In genomic region chr10:117676036-117676643, GRCm38 (mm10) we compare ENCODE assay signal across 8 mouse cellular contexts. TPM values are rescaled to one million over a fixed set of nuclear protein-coding genes. Genes with fewer than 3 reads are reported as not detected.
DNase-seq lines count a peak whose midpoint lies in the region; ATAC-seq and TF ChIP-seq lines count a peak whose summit lies in the region.

No protein-coding gene starts in this region.

- WGBS in lung, postnatal 0 days: 42% methylated on average over 19 of the region's 19 CpGs
- WGBS in heart, postnatal 0 days: 22% methylated on average over 19 of the region's 19 CpGs
- 37% methylated on average over 19 of the region's 19 CpGs for WGBS in neural tube, embryonic 13.5 days

- intact Hi-C loops in left cerebral cortex, adult 2 months (cut with DNase I): loop anchor here (5.0 to 10.0 kb wide), 3 partner anchors 239 to 449 kb away; no protein-coding TSS in a partner anchor

- no peak for TF ChIP-seq CTCF in lung, postnatal 0 days (IDR thresholded peaks at IDR 0.05)
- TF ChIP-seq CTCF in heart, postnatal 0 days (IDR thresholded peaks at IDR 0.05; ENCODE audit: low read depth): no peak
- no peak for TF ChIP-seq CTCF in left cerebral cortex, adult 2 months (IDR thresholded peaks at IDR 0.05)

- peak; percentile 13; the same call in 1 of the 2 replicates for ATAC-seq in lung, postnatal 0 days
- no peak for ATAC-seq in heart, postnatal 0 days (ENCODE audit: insufficient read depth, low read depth)
- ATAC-seq in neural tube, embryonic 13.5 days (ENCODE audit: low read depth): peak; percentile 72
- ATAC-seq in megakaryocyte-erythroid progenitor cell, adult 5-6 weeks (replicated peaks; ENCODE audit: low FRiP score, low TSS enrichment, poor library complexity, severe bottlenecking): no peak

- 0 out of 2 replicates have a peak, but pooled peaks cover 4% of the 10 kb centered on the region for H3K36me3 ChIP-seq in lung, postnatal 0 days (ENCODE audit: insufficient read depth, low read length)
- H3K36me3 ChIP-seq in heart, postnatal 0 days (replicated peaks; ENCODE audit: control insufficient read depth, insufficient read depth, low read length): no peaks in the 10 kb centered on the region
- no peaks in the 10 kb centered on the region for H3K36me3 ChIP-seq in neural tube, embryonic 13.5 days

- peak overlapping the region; percentile 39 for H3K4me2 ChIP-seq in lung, postnatal 0 days (replicated peaks; ENCODE audit: low read depth, low read length)
- peak overlapping the region; percentile 63 for H3K4me2 ChIP-seq in heart, postnatal 0 days (ENCODE audit: low read depth, low read length)
- peak overlapping the region; percentile 57 for H3K4me2 ChIP-seq in neural tube, embryonic 13.5 days

- no peak overlapping the region for H3K27ac ChIP-seq in lung, postnatal 0 days (ENCODE audit: low read length)
- no peak overlapping the region for H3K27ac ChIP-seq in heart, postnatal 0 days (ENCODE audit: low read depth)
- H3K27ac ChIP-seq in left cerebral cortex, adult 2 months: peak overlapping the region; percentile 77
- H3K27ac ChIP-seq in neural tube, embryonic 13.5 days (replicated peaks): peak overlapping the region; percentile 88

- no peak overlapping the region for H3K9ac ChIP-seq in lung, postnatal 0 days (replicated peaks; ENCODE audit: low read depth)
- no peak overlapping the region for H3K9ac ChIP-seq in heart, postnatal 0 days (replicated peaks; ENCODE audit: low read depth, low read length)
- peak overlapping the region; percentile 63 for H3K9ac ChIP-seq in neural tube, embryonic 13.5 days

- no peak for TF ChIP-seq EP300 in lung, postnatal 0 days (IDR thresholded peaks at IDR 0.05)
- TF ChIP-seq EP300 in heart, postnatal 0 days (IDR thresholded peaks at IDR 0.05; ENCODE audit: low read depth): no peak

- H3K4me1 ChIP-seq in lung, postnatal 0 days (ENCODE audit: insufficient read depth, low read depth, low read length): peaks cover 5% of the 10 kb centered on the region; the same call in 1 of the 2 replicates
- no peaks in the 10 kb centered on the region; the same call in 1 of the 2 replicates for H3K4me1 ChIP-seq in heart, postnatal 0 days (ENCODE audit: control insufficient read depth, insufficient read depth)
- peaks cover 19% of the 10 kb centered on the region for H3K4me1 ChIP-seq in neural tube, embryonic 13.5 days (replicated peaks)

- H3K27me3 ChIP-seq in lung, postnatal 0 days (replicated peaks; ENCODE audit: insufficient read depth, low read length): no peaks in the 10 kb centered on the region
- H3K27me3 ChIP-seq in heart, postnatal 0 days (ENCODE audit: control insufficient read depth, insufficient read depth, low read length): no peaks in the 10 kb centered on the region
- no peaks in the 10 kb centered on the region for H3K27me3 ChIP-seq in neural tube, embryonic 13.5 days

- no peaks in the 10 kb centered on the region for H3K9me3 ChIP-seq in lung, postnatal 0 days (ENCODE audit: low read length)
- H3K9me3 ChIP-seq in heart, postnatal 0 days (replicated peaks; ENCODE audit: control insufficient read depth, low read length): no peaks in the 10 kb centered on the region
- no peaks in the 10 kb centered on the region for H3K9me3 ChIP-seq in neural tube, embryonic 13.5 days

- no peak overlapping the region; the same call in 1 of the 2 replicates for H3K4me3 ChIP-seq in lung, postnatal 0 days (ENCODE audit: low read depth, low read length)
- peak overlapping the region; percentile 27 for H3K4me3 ChIP-seq in heart, postnatal 0 days (ENCODE audit: low read depth, low read length)
- peak overlapping the region; percentile 47 for H3K4me3 ChIP-seq in left cerebral cortex, adult 2 months
- peak overlapping the region; percentile 38 for H3K4me3 ChIP-seq in neural tube, embryonic 13.5 days

- peak; percentile 38 for DNase-seq in lung, postnatal 0 days (ENCODE audit: low spot score)
- no peak for DNase-seq in lung, postnatal 25 days (ENCODE audit: low spot score)
- DNase-seq in cerebellum, postnatal 4 days (ENCODE audit: low spot score in 2 of 2): peak; percentile 29 to 41
- no peak for DNase-seq in heart, postnatal 0 days (ENCODE audit: low spot score)
- peak; percentile 51 to 67 for DNase-seq in left cerebral cortex, adult 2 months (ENCODE audit: extremely low spot score in 1 of 2, low spot score in 2 of 2)
- DNase-seq in gastrocnemius, postnatal 25 days: no peak

RNA-seq across cellular contexts. Expression of gene Mdm2, which starts 34.4 kb away (rescaled TPM):
- polyA plus RNA-seq in lung, postnatal 0 days (2015; fragmentation: Nextera tagmentation; extraction: Ambion mirVana): 22.7 and 28.9 TPM in 2 replicates
- 47.3 and 93.0 TPM in 2 replicates for total RNA-seq in heart, postnatal 0 days (2014; rRNA removed; ENCODE audit: low replicate concordance)
- 27.1 and 31.3 TPM in 2 replicates for polyA plus RNA-seq in heart, postnatal 0 days (2015; fragmentation: Nextera tagmentation; extraction: Ambion mirVana)
- 10 to 100 TPM; 58.7 to 65.5 TPM for total RNA-seq in left cerebral cortex, adult 2 months (2021)
- polyA plus RNA-seq in neural tube, embryonic 13.5 days (2015; fragmentation: Nextera tagmentation; extraction: Ambion mirVana): 52.5 and 66.2 TPM in 2 replicates
- 10 to 100 TPM; 38.5 to 43.8 TPM for total RNA-seq in gastrocnemius, postnatal 25 days (2021)
- 43.6 and 58.8 TPM in 2 replicates for total RNA-seq in megakaryocyte-erythroid progenitor cell, adult 5-6 weeks (2014; fragmentation: Nextera tagmentation)
- 45.6 and 63.7 TPM in 2 replicates for total RNA-seq in megakaryocyte-erythroid progenitor cell, adult 5-6 weeks (2017)

RNA-seq across cellular contexts. Expression of gene Cpm, which starts 46.8 kb away (rescaled TPM):
- polyA plus RNA-seq in lung, postnatal 0 days (2015; fragmentation: Nextera tagmentation; extraction: Ambion mirVana): 215 and 250 TPM in 2 replicates
- 0.53 and 4.7 TPM in 2 replicates for total RNA-seq in heart, postnatal 0 days (2014; rRNA removed; ENCODE audit: low replicate concordance)
- polyA plus RNA-seq in heart, postnatal 0 days (2015; fragmentation: Nextera tagmentation; extraction: Ambion mirVana): 2.0 and 2.1 TPM in 2 replicates
- 1 to 10 TPM; 5.2 to 5.3 TPM for total RNA-seq in left cerebral cortex, adult 2 months (2021)
- polyA plus RNA-seq in neural tube, embryonic 13.5 days (2015; fragmentation: Nextera tagmentation; extraction: Ambion mirVana): 6.2 and 6.9 TPM in 2 replicates
- 1 to 10 TPM; 2.3 to 2.4 TPM for total RNA-seq in gastrocnemius, postnatal 25 days (2021)
- 0.85 and 0.94 TPM in 2 replicates for total RNA-seq in megakaryocyte-erythroid progenitor cell, adult 5-6 weeks (2014; fragmentation: Nextera tagmentation)
- not detected in 2 replicates for total RNA-seq in megakaryocyte-erythroid progenitor cell, adult 5-6 weeks (2017)

Comparison
In these comparisons a context has a peak if more than half of its experiments do, and no peak if none do; other contexts are left out.
1. DNase-seq: peak in lung, postnatal 0 days (single experiment), cerebellum, postnatal 4 days (2 of 2) and left cerebral cortex, adult 2 months (2 of 2); none in lung, postnatal 25 days (single experiment), heart, postnatal 0 days (single experiment) and gastrocnemius, postnatal 25 days (single experiment).
2. ATAC-seq: peak in lung, postnatal 0 days (single experiment) and neural tube, embryonic 13.5 days (single experiment); none in heart, postnatal 0 days (single experiment) and megakaryocyte-erythroid progenitor cell, adult 5-6 weeks (single experiment).
3. H3K27ac ChIP-seq: peak in left cerebral cortex, adult 2 months (single experiment) and neural tube, embryonic 13.5 days (single experiment); none in lung, postnatal 0 days (single experiment) and heart, postnatal 0 days (single experiment).
4. Peak in every context shown above with its lines, with median percentiles within 50 percentile points of each other: H3K4me2 ChIP-seq.